Mouse (Mus musculus) stomach, embryonic 14.5 days (tissue): Measurements from ENCODE around the gene Zp3. TPM values are rescaled to one million over a fixed set of nuclear protein-coding genes. Genes with fewer than 3 reads are reported as not detected.
A peak's percentile ranks its signal among the peaks of the same experiment; 100 is the strongest.

Experiments used
- ATAC-seq: fragments of 200-750 bp; cut with Nextera tagmentation; 2 replicates; pipeline ENCODE4 v1.8.0; 2017; ENCODE audit warnings: low read depth, moderate TSS enrichment; ENCODE audit not compliant: insufficient number of reproducible peaks, insufficient read depth, low FRiP score
- H3K27ac ChIP-seq: fragments of 300-500 bp; sonication (generic); 2 replicates; pipeline ENCODE4 v1.5.1; 2014; ENCODE audit warnings: mild to moderate bottlenecking, low read length, moderate library complexity, mixed read lengths
- H3K27me3 ChIP-seq: fragments of 300-500 bp; sonication (generic); 2 replicates; pipeline ENCODE4 v1.6.1; 2014; ENCODE audit warnings: low read length, control low read depth, mixed read lengths; ENCODE audit not compliant: control insufficient read depth, insufficient read depth
- H3K36me3 ChIP-seq: fragments of 300-500 bp; sonication (generic); 2 replicates; pipeline ENCODE4 v1.6.1; 2014; ENCODE audit warnings: mild to moderate bottlenecking, control low read depth, low read length, moderate library complexity, mixed read lengths; ENCODE audit not compliant: control insufficient read depth, insufficient read depth
- H3K4me1 ChIP-seq: fragments of 300-500 bp; sonication (generic); 2 replicates; pipeline ENCODE4 v1.6.1; 2014; ENCODE audit warnings: low read length, control low read depth, mixed read lengths; ENCODE audit not compliant: control insufficient read depth, insufficient read depth
- H3K4me2 ChIP-seq: fragments of 300-500 bp; sonication (generic); replicated peaks from 2 replicates; pipeline ENCODE4 v1.6.1; 2014; ENCODE audit warnings: low read depth, low read length, control low read depth
- H3K4me3 ChIP-seq: fragments of 300-500 bp; sonication (generic); 2 replicates; pipeline ENCODE4 v1.5.1; 2014; ENCODE audit warnings: low read depth, low read length, control low read depth
- H3K9ac ChIP-seq: fragments of 300-500 bp; sonication (generic); replicated peaks from 2 replicates; pipeline ENCODE4 v1.6.1; 2014; ENCODE audit warnings: low read depth, mild to moderate bottlenecking, control low read depth, low read length, moderate library complexity, mixed read lengths
- H3K9me3 ChIP-seq: fragments of 300-500 bp; sonication (generic); 2 replicates; pipeline ENCODE4 v1.6.1; 2016; ENCODE audit warnings: low read depth, low read length, control low read depth; ENCODE audit not compliant: control insufficient read depth
- WGBS: fragments of 180-500 bp; shearing (Covaris S2); extraction: QIAGEN DNeasy Blood & Tissue Kit; methylation state at CpG from one replicate; pipeline ENCODE4 v1.1.7; 2014; 5-methylcytosine and 5-hydroxymethylcytosine counted together
- polyA plus RNA-seq: library from polyadenylated mRNA; unstranded; fragments of >200 nt; fragmentation: Nextera tagmentation; extraction: Ambion mirVana; gene quantifications from 2 replicates; pipeline ENCODE4 v1.2.1, GENCODE M21; 2014

Zp3 gene
- polyA plus RNA-seq, 1 experiment from 2014 or later: not detected

DNA sequence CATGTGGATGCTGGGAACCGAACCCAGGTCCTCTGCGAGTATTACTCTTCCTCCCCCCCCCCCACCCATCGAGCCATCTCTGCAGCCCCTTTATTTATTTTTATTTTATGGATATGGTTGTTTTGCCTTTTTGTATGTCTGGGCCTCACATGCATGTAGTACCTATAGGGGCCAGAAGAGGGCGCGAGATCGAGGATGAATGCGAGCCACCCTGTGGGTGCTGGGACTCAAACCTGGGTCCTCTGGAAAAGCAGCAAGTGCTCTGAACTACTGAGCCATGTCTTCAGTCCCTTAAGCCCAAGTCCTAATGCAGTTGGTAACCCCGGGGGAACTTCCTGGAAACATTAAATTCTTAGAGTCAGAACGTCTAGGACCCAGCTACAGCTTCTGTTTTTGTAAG lies 13.0 kb upstream of the Zp3 start:
- H3K27ac ChIP-seq: no peak overlapping the region
- no peak overlapping the region for H3K4me3 ChIP-seq
- H3K9ac ChIP-seq: no peak overlapping the region
- H3K36me3 ChIP-seq: no peaks in the 10 kb centered on the region
- no peaks in the 10 kb centered on the region for H3K27me3 ChIP-seq
- H3K4me2 ChIP-seq: no peak overlapping the region
- WGBS: 63% methylated on average over 9 of the region's 9 CpGs
- ATAC-seq: no peak
- H3K4me1 ChIP-seq: peaks cover 7% of the 10 kb centered on the region; the same call in 1 of the 2 replicates
- no peaks in the 10 kb centered on the region for H3K9me3 ChIP-seq

DNA sequence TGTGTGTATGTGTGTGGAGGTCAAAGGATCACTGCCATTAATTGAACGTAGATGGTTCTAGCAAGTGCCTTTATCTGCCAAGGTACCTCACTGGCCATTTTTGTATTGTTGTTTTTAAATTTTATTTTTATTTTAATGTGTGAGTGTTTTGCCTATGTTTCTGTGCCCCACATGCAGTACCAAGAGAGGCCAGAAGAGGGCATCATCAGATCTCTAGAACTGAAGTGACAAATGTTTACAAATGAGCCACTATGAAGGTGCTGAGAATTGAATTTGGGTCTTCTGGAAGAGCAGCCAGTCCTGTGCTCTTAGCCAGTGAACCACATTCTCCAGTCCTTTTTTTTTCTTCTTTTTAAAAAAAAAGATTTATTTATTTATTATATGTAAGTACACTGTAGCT lies 11.1 kb upstream of the Zp3 start:
- Histone ChIP-seq H3K4me3 (no peak overlapping the region), H3K27ac (no peak overlapping the region), H3K36me3 (no peaks in the 10 kb centered on the region), H3K4me1 (no peaks in the 10 kb centered on the region), H3K9ac (no peak overlapping the region), H3K27me3 (no peaks in the 10 kb centered on the region), H3K9me3 (no peaks in the 10 kb centered on the region), H3K4me2 (no peak overlapping the region)
- 74% methylated on average over 1 of the region's 1 CpGs for WGBS
- no peak for ATAC-seq

DNA sequence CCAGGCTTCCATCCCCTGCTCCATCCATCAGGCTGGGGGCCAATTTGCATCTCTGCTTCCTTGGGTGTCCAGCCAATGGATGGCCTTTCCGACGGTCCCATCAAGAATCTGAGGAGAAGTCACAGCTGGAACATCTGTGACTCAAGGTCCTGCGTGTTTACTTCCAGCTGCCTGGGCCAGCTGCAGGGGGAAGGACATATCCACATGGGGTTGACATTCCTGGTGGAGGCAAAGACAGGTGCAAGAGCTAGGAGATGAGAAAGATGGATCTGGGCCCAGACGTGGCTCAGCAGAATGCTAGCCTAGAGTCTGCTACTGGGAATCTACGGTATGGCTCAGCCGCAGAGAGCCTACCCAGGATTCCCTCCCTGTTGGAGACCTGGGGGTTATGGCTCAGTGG lies 9.7 kb upstream of the Zp3 start:
- 66% methylated on average over 6 of the region's 6 CpGs for WGBS
- Histone ChIP-seq H3K4me1 (no peaks in the 10 kb centered on the region), H3K36me3 (no peaks in the 10 kb centered on the region), H3K4me2 (no peak overlapping the region), H3K27ac (no peak overlapping the region), H3K4me3 (no peak overlapping the region), H3K9ac (no peak overlapping the region), H3K9me3 (no peaks in the 10 kb centered on the region), H3K27me3 (no peaks in the 10 kb centered on the region)
- ATAC-seq: no peak

DNA sequence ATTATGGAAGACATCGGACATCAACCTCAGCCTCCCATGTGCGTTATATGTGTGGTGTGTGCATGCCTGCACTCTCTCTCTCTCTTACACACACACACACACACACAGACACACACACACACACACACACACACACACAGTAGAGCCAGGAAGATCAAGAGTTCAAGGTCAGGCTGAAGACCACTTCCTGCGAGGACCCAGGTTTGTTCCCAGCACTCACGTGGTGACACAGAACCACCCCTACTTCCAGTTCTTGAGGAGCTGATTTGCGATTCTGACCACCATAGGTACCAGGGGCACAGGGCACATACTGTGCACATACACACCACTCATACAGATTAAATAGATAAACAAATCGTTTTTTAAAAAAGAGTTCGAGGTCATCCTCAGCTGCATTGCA lies 8.0 kb upstream of the Zp3 start:
- Histone ChIP-seq H3K27ac (no peak overlapping the region), H3K4me2 (no peak overlapping the region), H3K4me1 (no peaks in the 10 kb centered on the region), H3K36me3 (no peaks in the 10 kb centered on the region), H3K27me3 (no peaks in the 10 kb centered on the region), H3K9me3 (no peaks in the 10 kb centered on the region), H3K9ac (no peak overlapping the region), H3K4me3 (no peak overlapping the region)
- WGBS: 85% methylated on average over 7 of the region's 7 CpGs
- no peak for ATAC-seq

DNA sequence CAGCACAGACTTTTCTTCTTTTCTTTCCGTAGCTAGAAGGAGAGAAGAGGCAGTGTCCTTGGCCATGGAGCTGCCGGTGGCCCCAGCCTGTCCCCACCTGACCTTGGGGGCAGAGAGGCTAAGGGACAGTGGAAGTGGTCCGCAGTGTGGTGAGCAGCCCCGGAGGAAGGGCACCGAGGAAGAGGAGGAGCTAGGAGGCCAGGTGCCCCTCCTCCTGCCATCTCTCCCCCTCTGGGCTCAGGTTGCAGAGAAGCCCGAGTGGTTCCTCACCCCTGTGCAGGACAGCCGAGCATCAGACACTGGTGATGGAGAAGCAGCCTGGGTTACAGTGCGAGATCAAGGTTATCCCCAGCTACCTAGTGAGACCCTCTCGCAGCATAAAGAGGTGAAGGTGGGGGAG lies 5.5 kb upstream of the Zp3 start, which contains the start of gene Ssc4d:
Gene Ssc4d (minus strand): TSS at position 167 of the 400 bp plus-strand sequence.
- WGBS: 9% methylated on average over 9 of the region's 9 CpGs
- Histone ChIP-seq H3K27me3 (no peaks in the 10 kb centered on the region), H3K27ac (no peak within 1 kb of the TSS), H3K9me3 (no peaks in the 10 kb centered on the region), H3K4me2 (no peak within 1 kb of the TSS; the same call in 1 of the 2 replicates), H3K9ac (no peak within 1 kb of the TSS), H3K36me3 (no peaks in the 10 kb centered on the region), H3K4me1 (no peaks in the 10 kb centered on the region), H3K4me3 (no peak within 1 kb of the TSS)
- ATAC-seq: 0 out of 2 replicates have a peak, but pooled peaks have one; percentile 37

DNA sequence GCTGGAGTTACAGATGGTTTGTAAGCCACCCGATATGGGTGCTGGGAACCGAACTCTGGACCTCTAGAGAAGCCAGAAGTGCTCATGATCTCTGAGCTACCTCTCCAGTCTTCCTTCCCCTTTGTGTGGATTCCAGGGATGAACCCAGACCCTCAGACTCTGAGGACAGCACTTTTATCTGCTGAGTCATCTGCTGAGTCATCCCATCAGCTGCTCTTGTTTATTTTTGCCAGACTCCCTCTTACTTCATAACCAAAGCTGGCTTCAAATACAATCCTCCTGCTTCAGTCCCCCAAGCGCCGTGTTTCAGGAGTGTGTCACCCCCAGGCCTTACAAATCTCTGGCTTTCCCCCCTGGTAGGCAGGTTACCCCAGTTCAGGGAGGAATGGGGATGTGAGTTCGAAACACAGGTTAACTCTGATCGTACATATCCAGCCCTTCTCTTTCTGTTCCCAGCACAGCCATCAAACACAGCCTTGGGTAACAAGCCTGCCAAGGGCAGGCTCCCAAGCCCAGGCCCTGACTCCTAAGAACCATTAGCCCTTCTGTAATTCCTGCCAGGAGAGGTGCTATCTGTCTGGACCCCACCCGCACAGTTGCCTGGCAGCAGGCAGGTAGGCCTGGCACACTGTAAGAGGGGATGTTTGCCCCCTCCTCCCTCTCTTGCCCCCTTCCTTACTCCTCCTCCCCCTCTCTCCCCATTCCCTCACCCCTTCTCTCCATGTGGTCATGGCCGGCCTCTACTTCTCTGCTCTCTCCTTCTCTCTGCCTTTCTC lies 3.8 kb upstream of the Zp3 start:
- H3K36me3 ChIP-seq: no peaks in the 10 kb centered on the region

DNA sequence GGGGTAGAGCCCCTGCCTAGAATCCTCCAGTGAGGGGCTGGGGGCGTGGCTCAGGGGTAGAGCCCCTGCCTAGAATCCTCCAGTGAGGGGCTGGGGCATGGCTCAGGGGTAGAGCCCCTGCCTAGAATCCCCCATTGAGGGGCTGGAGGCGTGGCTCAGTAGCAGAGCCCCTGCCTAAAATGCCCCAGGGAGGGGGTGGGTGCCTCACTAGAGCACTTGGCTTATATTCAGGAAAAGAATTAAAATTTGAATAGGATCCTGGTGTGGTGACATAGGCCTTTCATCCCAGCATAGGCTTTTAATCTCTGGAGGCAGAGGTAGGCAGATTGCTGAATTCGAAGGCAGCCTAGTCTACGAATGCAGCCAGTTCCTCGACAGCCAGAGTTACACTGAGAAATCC lies 518 bp upstream of the Zp3 start:
- Histone ChIP-seq H3K9ac (no peak overlapping the region), H3K4me1 (no peaks in the 10 kb centered on the region), H3K27ac (no peak overlapping the region), H3K4me2 (no peak overlapping the region), H3K4me3 (no peak overlapping the region), H3K36me3 (no peaks in the 10 kb centered on the region), H3K27me3 (no peaks in the 10 kb centered on the region), H3K9me3 (no peaks in the 10 kb centered on the region)
- WGBS: 85% methylated on average over 5 of the region's 5 CpGs
- ATAC-seq: no peak

More for the DNA sequence above, 3.8 kb upstream of the Zp3 start:
- H3K9me3 ChIP-seq: no peaks in the 10 kb centered on the region
- no peaks in the 10 kb centered on the region for H3K27me3 ChIP-seq
- no peak overlapping the region for H3K4me2 ChIP-seq
- H3K4me3 ChIP-seq: no peak overlapping the region
- WGBS: 89% methylated on average over 8 of the region's 8 CpGs
- no peaks in the 10 kb centered on the region for H3K4me1 ChIP-seq
- H3K27ac ChIP-seq: no peak overlapping the region
- ATAC-seq: no peak
- no peak overlapping the region for H3K9ac ChIP-seq

DNA sequence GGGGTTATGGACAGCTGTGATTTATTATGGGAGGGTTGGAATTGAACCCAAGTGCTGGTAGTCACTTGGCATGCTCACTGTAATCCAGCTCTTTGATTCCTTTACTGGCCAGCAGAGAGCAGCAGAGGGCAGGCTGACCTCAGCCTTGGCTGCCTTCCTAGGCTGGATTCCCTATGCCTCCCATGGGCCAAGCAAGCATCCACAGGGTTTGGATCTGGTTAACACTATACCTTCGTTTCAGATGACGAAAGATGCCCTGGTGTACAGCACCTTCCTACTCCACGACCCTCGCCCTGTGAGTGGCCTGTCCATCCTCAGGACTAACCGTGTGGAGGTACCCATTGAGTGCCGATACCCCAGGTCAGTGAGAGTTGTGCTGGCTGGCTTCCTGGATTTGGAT lies 2.5 kb downstream of the Zp3 start:
- Histone ChIP-seq H3K27me3 (no peaks in the 10 kb centered on the region), H3K36me3 (no peaks in the 10 kb centered on the region), H3K27ac (no peak overlapping the region), H3K9me3 (no peaks in the 10 kb centered on the region), H3K9ac (no peak overlapping the region; the same call in 1 of the 2 replicates), H3K4me3 (no peak overlapping the region), H3K4me1 (no peaks in the 10 kb centered on the region), H3K4me2 (no peak overlapping the region)
- no peak for ATAC-seq
- 41% methylated on average over 6 of the region's 6 CpGs for WGBS
